Mouse (Mus musculus): ENCODE measurements around the gene Capn15. TPM values are rescaled to one million over a fixed set of nuclear protein-coding genes. Genes with fewer than 3 reads are reported as not detected.

Gene Capn15
- total and polyA plus RNA-seq, 3 experiments = 6.1 to 15.5 (median 7.4) TPM

- Histone ChIP-seq H3K4me1 (ENCODE audit: control insufficient read depth, insufficient read depth, low read length) (no peaks in the 10 kb centered on the region), H3K4me3 (no peak overlapping the region), H3K79me2 (replicated peaks; ENCODE audit: control insufficient read depth, insufficient read depth, low read length) (no peaks in the 10 kb centered on the region), H3K27me3 (ENCODE audit: control insufficient read depth, insufficient read depth, low read length) (no peaks in the 10 kb centered on the region), H3K9ac (ENCODE audit: low read depth, low read length) (no peak overlapping the region), H3K27ac (no peak overlapping the region), H3K36me3 (ENCODE audit: control insufficient read depth, insufficient read depth, low read length) (no peaks in the 10 kb centered on the region)
- intact Hi-C loops (cut with DNase I) = no loop called here
- TF ChIP-seq CTCF (IDR thresholded peaks at IDR 0.05) (no peak), POLR2A (IDR thresholded peaks at IDR 0.05; ENCODE audit: insufficient read depth, low read depth, low read length) (no peak), EP300 (IDR thresholded peaks at IDR 0.05; ENCODE audit: insufficient read depth, low read depth, low read length) (no peak)
- no peak for DNase-seq
- WGBS = 89% methylated on average over 14 of the region's 14 CpGs
Observed at GRCm38 (mm10) chr17:25957586-25958051, 28.0 kb downstream of the Capn15 start.

- Histone ChIP-seq H3K4me3 (no peak overlapping the region), H3K4me1 (ENCODE audit: control insufficient read depth, insufficient read depth, low read length) (no peaks in the 10 kb centered on the region), H3K9ac (ENCODE audit: low read depth, low read length) (no peak overlapping the region), H3K36me3 (ENCODE audit: control insufficient read depth, insufficient read depth, low read length) (no peaks in the 10 kb centered on the region), H3K79me2 (replicated peaks; ENCODE audit: control insufficient read depth, insufficient read depth, low read length) (no peaks in the 10 kb centered on the region), H3K27ac (no peak overlapping the region), H3K27me3 (ENCODE audit: control insufficient read depth, insufficient read depth, low read length) (peaks cover 3% of the 10 kb centered on the region; the same call in 1 of the 2 replicates)
- 85% methylated on average over 7 of the region's 7 CpGs for WGBS
- intact Hi-C loops (cut with DNase I) = no loop called here
- TF ChIP-seq POLR2A (IDR thresholded peaks at IDR 0.05; ENCODE audit: insufficient read depth, low read depth, low read length) = no peak
- TF ChIP-seq EP300 (IDR thresholded peaks at IDR 0.05; ENCODE audit: insufficient read depth, low read depth, low read length) = no peak
- TF ChIP-seq CTCF (IDR thresholded peaks at IDR 0.05) = no peak
- DNase-seq = no peak
Observed at GRCm38 (mm10) chr17:25956631-25957030, 29.0 kb downstream of the Capn15 start.

GRCm38 (mm10) chr17:25956201-25956600 lies 29.4 kb downstream of the Capn15 start:
- TF ChIP-seq POLR2A (IDR thresholded peaks at IDR 0.05; ENCODE audit: insufficient read depth, low read depth, low read length) = no peak
- TF ChIP-seq CTCF (IDR thresholded peaks at IDR 0.05) = no peak
- no peak for TF ChIP-seq EP300 (IDR thresholded peaks at IDR 0.05; ENCODE audit: insufficient read depth, low read depth, low read length)
- Histone ChIP-seq H3K27ac (no peak overlapping the region), H3K9ac (ENCODE audit: low read depth, low read length) (no peak overlapping the region), H3K4me1 (ENCODE audit: control insufficient read depth, insufficient read depth, low read length) (no peaks in the 10 kb centered on the region), H3K27me3 (ENCODE audit: control insufficient read depth, insufficient read depth, low read length) (peaks cover 6% of the 10 kb centered on the region; the same call in 1 of the 2 replicates), H3K36me3 (ENCODE audit: control insufficient read depth, insufficient read depth, low read length) (no peaks in the 10 kb centered on the region), H3K4me3 (no peak overlapping the region), H3K79me2 (replicated peaks; ENCODE audit: control insufficient read depth, insufficient read depth, low read length) (no peaks in the 10 kb centered on the region)
- DNase-seq = no peak
- WGBS = 70% methylated on average over 7 of the region's 7 CpGs
- intact Hi-C loops (cut with DNase I) = no loop called here

GRCm38 (mm10) chr17:25955736-25956135 lies 29.9 kb downstream of the Capn15 start:
- no peak overlapping the region for H3K4me3 ChIP-seq
- intact Hi-C loops (cut with DNase I) = no loop called here
- DNase-seq = no peak
- H3K27me3 ChIP-seq (ENCODE audit: control insufficient read depth, insufficient read depth, low read length) = peaks cover 6% of the 10 kb centered on the region; the same call in 1 of the 2 replicates
- no peak overlapping the region for H3K9ac ChIP-seq (ENCODE audit: low read depth, low read length)
- no peaks in the 10 kb centered on the region for H3K36me3 ChIP-seq (ENCODE audit: control insufficient read depth, insufficient read depth, low read length)
- no peak for TF ChIP-seq POLR2A (IDR thresholded peaks at IDR 0.05; ENCODE audit: insufficient read depth, low read depth, low read length)
- WGBS = 25% methylated on average over 3 of the region's 3 CpGs
- no peaks in the 10 kb centered on the region for H3K4me1 ChIP-seq (ENCODE audit: control insufficient read depth, insufficient read depth, low read length)
- H3K27ac ChIP-seq = no peak overlapping the region
- H3K79me2 ChIP-seq (replicated peaks; ENCODE audit: control insufficient read depth, insufficient read depth, low read length) = no peaks in the 10 kb centered on the region

GRCm38 (mm10) chr17:25954671-25955070 lies 30.9 kb downstream of the Capn15 start:
- Histone ChIP-seq H3K79me2 (replicated peaks; ENCODE audit: control insufficient read depth, insufficient read depth, low read length) (no peaks in the 10 kb centered on the region), H3K4me3 (no peak overlapping the region), H3K9ac (ENCODE audit: low read depth, low read length) (no peak overlapping the region), H3K27ac (no peak overlapping the region), H3K36me3 (ENCODE audit: control insufficient read depth, insufficient read depth, low read length) (no peaks in the 10 kb centered on the region), H3K4me1 (ENCODE audit: control insufficient read depth, insufficient read depth, low read length) (no peaks in the 10 kb centered on the region), H3K27me3 (ENCODE audit: control insufficient read depth, insufficient read depth, low read length) (peaks cover 6% of the 10 kb centered on the region; the same call in 1 of the 2 replicates)
- no peak for DNase-seq
- TF ChIP-seq EP300 (IDR thresholded peaks at IDR 0.05; ENCODE audit: insufficient read depth, low read depth, low read length) (no peak), POLR2A (IDR thresholded peaks at IDR 0.05; ENCODE audit: insufficient read depth, low read depth, low read length) (no peak), CTCF (IDR thresholded peaks at IDR 0.05) (no peak)
- WGBS = 71% methylated on average over 2 of the region's 2 CpGs
- intact Hi-C loops (cut with DNase I) = no loop called here

- Histone ChIP-seq H3K4me1 (ENCODE audit: control insufficient read depth, insufficient read depth, low read length) (no peaks in the 10 kb centered on the region), H3K27me3 (ENCODE audit: control insufficient read depth, insufficient read depth, low read length) (peaks cover 6% of the 10 kb centered on the region; the same call in 1 of the 2 replicates), H3K36me3 (ENCODE audit: control insufficient read depth, insufficient read depth, low read length) (no peaks in the 10 kb centered on the region), H3K79me2 (replicated peaks; ENCODE audit: control insufficient read depth, insufficient read depth, low read length) (no peaks in the 10 kb centered on the region), H3K9ac (ENCODE audit: low read depth, low read length) (no peak overlapping the region), H3K4me3 (no peak overlapping the region), H3K27ac (no peak overlapping the region)
- TF ChIP-seq POLR2A (IDR thresholded peaks at IDR 0.05; ENCODE audit: insufficient read depth, low read depth, low read length) = no peak
- DNase-seq = no peak
- intact Hi-C loops (cut with DNase I) = no loop called here
- WGBS = 76% methylated on average over 5 of the region's 5 CpGs
Observed at GRCm38 (mm10) chr17:25953161-25953560, 32.4 kb downstream of the Capn15 start.

Measured in heart, adult 2 months (tissue).